Mouse (Mus musculus) T-cell, adult 66 days (primary cell): ENCODE measurements around the gene 4921504E06Rik. TPM values are rescaled to one million over a fixed set of nuclear protein-coding genes. Genes with fewer than 3 reads are reported as not detected.

Experiments used
- total RNA-seq, 2 experiments: library from RNA; stranded (reverse); gene quantifications; 3 replicates in 1 of 2; 4 replicates in 1 of 2; pipeline ENCODE4 v1.2.4; 2023

4921504E06Rik gene
- not detected for total RNA-seq

GRCm38 (mm10) chr2:19553821-19554592 is at the start of gene 4921504E06Rik:
4921504E06Rik (minus strand) TSS chr2:19553914.

DNA sequence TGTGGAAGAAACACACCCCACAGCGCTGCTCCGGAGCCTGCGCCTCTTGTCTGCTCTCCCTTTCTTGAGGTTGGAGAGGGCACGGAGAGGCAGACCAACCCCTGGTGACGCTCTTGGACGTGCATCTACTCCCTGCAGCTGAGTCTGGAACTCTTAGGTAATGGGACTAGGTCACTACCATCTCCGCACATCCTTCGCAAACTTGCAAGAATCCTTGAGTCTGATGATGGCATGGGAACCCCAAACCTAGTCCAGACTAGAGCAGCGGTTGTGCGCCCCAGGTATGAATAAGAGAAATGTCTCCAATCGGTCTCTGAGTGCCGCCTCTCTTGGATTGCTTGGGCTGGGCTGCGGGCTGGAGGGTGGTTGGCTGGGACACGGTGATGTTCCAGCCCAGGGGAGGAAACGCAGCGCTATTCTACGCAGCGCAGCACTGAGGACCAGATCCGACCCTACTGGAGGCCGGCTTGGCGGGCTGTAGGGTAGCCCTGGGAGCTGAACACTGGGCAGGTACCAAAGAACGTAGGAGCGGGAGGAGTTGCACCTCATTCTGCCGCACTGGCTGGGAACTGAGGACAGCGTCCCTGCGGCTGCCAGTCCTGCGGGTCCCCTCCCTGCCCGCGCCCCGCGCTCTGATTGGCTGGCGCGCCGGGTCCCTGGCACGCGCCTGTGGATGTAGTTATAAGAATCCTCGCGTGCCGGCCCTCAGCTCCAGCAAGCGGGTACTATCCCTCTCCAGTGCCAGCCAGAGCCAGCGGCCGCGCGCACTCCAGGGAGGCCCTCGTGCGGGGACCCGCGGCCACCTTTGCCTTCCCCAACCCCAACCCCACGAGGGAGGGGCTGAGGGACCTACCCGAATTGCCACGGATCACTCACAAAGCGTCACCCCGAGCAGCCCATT is 108.5 kb downstream of the 4921504E06Rik start, which contains the start of gene Ptf1a:
Gene Ptf1a, plus strand, starts transcription at position 733 of the 901 bp plus-strand sequence.

Other genes starting within 250 kb of the 4921504E06Rik start
- gene Msrb2, start 182.5 kb downstream of the 4921504E06Rik start, total RNA-seq: 1 to 10 TPM; 5.2 to 8.7 TPM
- gene Ptf1a, start 108.3 kb downstream of the 4921504E06Rik start, total RNA-seq: not detected
- 10 to 100 TPM; 57.5 to 74.4 TPM for gene Otud1, start 103.8 kb upstream of the 4921504E06Rik start, total RNA-seq